Mouse (Mus musculus): ENCODE measurements around the gene Pcyt2. TPM values are rescaled to one million over a fixed set of nuclear protein-coding genes. Genes with fewer than 3 reads are reported as not detected.

Gene Pcyt2
- polyA plus RNA-seq, 1 experiment from 2014 or later, result 126 TPM

DNA sequence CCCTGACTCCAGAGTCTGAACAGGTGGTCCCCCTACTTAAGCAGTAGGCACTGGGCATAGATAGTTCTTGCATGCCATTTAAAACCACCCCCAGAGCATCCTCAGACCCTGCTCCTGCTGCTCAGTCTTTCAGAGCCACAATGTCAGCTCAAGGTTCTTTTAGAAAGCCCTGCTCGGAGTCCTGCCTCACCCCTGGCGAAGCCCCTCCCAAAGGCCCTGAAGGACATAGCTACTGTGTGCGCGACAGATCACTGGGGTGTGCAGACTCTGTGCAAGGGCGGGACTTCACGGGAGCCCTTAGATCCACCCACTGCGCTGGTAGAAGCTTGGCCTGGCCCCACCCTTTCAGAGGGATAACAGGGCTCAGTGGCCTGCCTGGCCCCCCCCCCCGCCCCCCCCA lies 8.5 kb downstream of the Pcyt2 start:
- H3K9ac ChIP-seq, result no peak overlapping the region
- H3K4me1 ChIP-seq, result peaks cover 26% of the 10 kb centered on the region
- H3K27ac ChIP-seq, result no peak overlapping the region
- H3K4me2 ChIP-seq, result peak overlapping the region; percentile 75; the same call in 1 of the 2 replicates
- H3K27me3 ChIP-seq, result 0 out of 2 replicates have a peak, but pooled peaks cover 10% of the 10 kb centered on the region
- no peaks in the 10 kb centered on the region for H3K9me3 ChIP-seq
- peaks cover 49% of the 10 kb centered on the region for H3K36me3 ChIP-seq
- no peak overlapping the region for H3K4me3 ChIP-seq
- no peak; the same call in 1 of the 2 replicates for ATAC-seq (ENCODE audit: borderline replicate concordance, extremely low read depth, low FRiP score, low TSS enrichment)
- 40% methylated on average over 8 of the region's 8 CpGs for WGBS

GRCm38 (mm10) chr11:120608241-120609034 lies 9.3 kb downstream of the Pcyt2 start, which contains the start of gene Npb:
TSS of gene Npb (plus strand) at chr11:120608477.
- peak within 1 kb of the TSS; percentile 75 for H3K4me2 ChIP-seq
- peak within 1 kb of the TSS; percentile 31 for H3K4me3 ChIP-seq
- H3K27me3 ChIP-seq, result 0 out of 2 replicates have a peak, but pooled peaks cover 10% of the 10 kb centered on the region
- peaks cover 52% of the 10 kb centered on the region for H3K36me3 ChIP-seq
- H3K4me1 ChIP-seq, result peaks cover 26% of the 10 kb centered on the region
- ATAC-seq (ENCODE audit: borderline replicate concordance, extremely low read depth, low FRiP score, low TSS enrichment), result no peak
- H3K9me3 ChIP-seq, result no peaks in the 10 kb centered on the region
- WGBS, result 3% methylated on average over 45 of the region's 45 CpGs
- H3K9ac ChIP-seq, result peak within 1 kb of the TSS; percentile 37; the same call in 1 of the 2 replicates
- H3K27ac ChIP-seq, result 0 out of 2 replicates have a peak within 1 kb of the TSS, but pooled peaks have one; percentile 9

DNA sequence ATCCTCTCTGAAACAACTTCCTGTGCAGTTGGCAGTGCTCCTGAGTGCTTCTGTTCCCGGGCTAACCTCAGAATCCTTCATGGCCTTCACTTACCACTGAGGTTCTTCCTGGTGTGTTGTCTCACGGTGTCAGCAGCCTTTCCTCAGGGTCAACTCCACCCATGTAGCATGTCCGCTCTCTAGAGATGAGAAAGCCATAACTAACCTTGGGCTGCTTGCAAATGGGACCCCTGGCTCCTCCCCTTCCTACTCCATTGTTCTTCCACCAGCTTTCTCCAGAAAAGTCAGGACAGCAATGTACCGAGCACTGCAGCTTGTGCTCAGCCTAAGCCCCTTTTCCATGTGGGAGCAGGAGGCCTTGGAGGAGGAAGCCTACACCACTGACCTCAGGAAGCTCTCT lies 11.0 kb downstream of the Pcyt2 start:
- H3K9ac ChIP-seq, result no peak overlapping the region
- peaks cover 52% of the 10 kb centered on the region for H3K36me3 ChIP-seq
- H3K27me3 ChIP-seq, result 0 out of 2 replicates have a peak, but pooled peaks cover 10% of the 10 kb centered on the region
- H3K9me3 ChIP-seq, result no peaks in the 10 kb centered on the region
- peaks cover 26% of the 10 kb centered on the region for H3K4me1 ChIP-seq
- H3K4me3 ChIP-seq, result no peak overlapping the region
- 69% methylated on average over 4 of the region's 4 CpGs for WGBS
- no peak for ATAC-seq (ENCODE audit: borderline replicate concordance, extremely low read depth, low FRiP score, low TSS enrichment)
- H3K27ac ChIP-seq, result peak overlapping the region; percentile 9
- H3K4me2 ChIP-seq, result no peak overlapping the region

DNA sequence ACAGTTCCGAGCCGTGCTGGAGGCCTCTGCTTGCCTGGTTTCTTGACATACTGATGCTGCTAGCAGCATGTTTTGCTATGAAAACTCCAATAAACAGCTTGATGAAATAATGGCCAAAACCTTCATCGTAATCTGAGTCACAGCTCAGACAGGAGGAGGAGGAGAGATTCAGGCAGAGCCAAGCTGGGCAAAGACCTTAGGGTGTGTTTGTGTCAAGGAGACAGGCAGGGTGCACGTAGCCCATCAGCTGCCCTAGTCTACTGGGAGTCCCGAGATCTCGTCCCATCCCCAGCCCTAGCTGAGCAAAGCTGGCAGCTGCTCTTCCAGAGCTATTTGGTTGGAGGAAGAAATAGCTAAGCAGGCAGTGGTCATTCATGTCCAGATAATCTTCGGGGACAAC lies 12.1 kb downstream of the Pcyt2 start:
- no peak overlapping the region for H3K4me2 ChIP-seq
- no peak overlapping the region for H3K4me3 ChIP-seq
- 82% methylated on average over 7 of the region's 7 CpGs for WGBS
- no peak for ATAC-seq (ENCODE audit: borderline replicate concordance, extremely low read depth, low FRiP score, low TSS enrichment)
- 0 out of 2 replicates have a peak, but pooled peaks cover 10% of the 10 kb centered on the region for H3K27me3 ChIP-seq
- no peak overlapping the region for H3K9ac ChIP-seq
- H3K27ac ChIP-seq, result no peak overlapping the region
- peaks cover 44% of the 10 kb centered on the region for H3K36me3 ChIP-seq
- H3K9me3 ChIP-seq, result no peaks in the 10 kb centered on the region
- H3K4me1 ChIP-seq, result peaks cover 26% of the 10 kb centered on the region

DNA sequence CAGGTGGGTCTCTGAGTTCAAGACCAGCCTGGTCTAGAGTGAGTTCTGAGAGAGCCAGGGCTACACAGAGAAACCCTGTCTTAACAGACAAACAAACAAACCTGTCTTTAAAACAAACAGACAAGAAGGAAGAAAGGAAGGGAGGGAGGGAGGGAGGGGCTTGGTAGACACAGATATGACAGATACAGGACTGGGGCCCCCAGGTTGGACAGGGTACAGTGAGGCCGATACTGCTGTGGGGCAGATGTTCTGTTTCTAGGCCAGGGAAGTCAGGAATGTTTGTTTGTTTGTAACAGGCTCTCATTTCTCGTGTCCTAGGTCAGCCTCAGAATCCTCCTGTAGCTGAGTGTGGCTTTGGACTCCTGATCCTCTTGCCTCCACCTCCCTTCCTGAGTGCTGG lies 14.2 kb downstream of the Pcyt2 start:
- Histone ChIP-seq H3K4me3 (no peak overlapping the region), H3K4me1 (peaks cover 25% of the 10 kb centered on the region), H3K36me3 (peaks cover 49% of the 10 kb centered on the region), H3K27ac (no peak overlapping the region), H3K4me2 (no peak overlapping the region), H3K27me3 (0 out of 2 replicates have a peak, but pooled peaks cover 1% of the 10 kb centered on the region), H3K9ac (no peak overlapping the region), H3K9me3 (no peaks in the 10 kb centered on the region)
- ATAC-seq (ENCODE audit: borderline replicate concordance, extremely low read depth, low FRiP score, low TSS enrichment), result no peak
- 65% methylated on average over 2 of the region's 2 CpGs for WGBS

DNA sequence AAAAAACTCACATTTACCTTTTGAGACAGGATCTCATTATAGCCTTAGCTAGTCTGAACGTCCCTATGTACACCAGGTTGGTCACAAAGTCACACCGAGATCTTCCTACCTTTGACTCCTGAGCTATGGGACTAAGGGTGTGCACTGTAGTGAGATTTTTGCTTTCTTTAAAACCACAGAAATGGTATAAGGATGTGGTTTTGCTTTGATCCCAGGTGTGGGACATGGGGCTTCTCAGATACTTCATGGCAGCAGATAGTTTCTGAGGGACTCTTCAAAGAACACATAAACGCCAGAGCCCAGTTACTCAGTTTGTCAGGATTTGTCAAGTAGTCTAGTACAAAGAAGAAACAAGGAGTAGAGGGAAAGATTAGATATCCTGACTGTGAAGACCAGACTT lies 17.0 kb downstream of the Pcyt2 start:
- WGBS, result 92% methylated on average over 3 of the region's 3 CpGs
- H3K4me2 ChIP-seq, result no peak overlapping the region
- H3K9ac ChIP-seq, result no peak overlapping the region
- peaks cover 61% of the 10 kb centered on the region for H3K36me3 ChIP-seq
- peaks cover 24% of the 10 kb centered on the region for H3K4me1 ChIP-seq
- H3K9me3 ChIP-seq, result no peaks in the 10 kb centered on the region
- no peak overlapping the region for H3K27ac ChIP-seq
- no peak overlapping the region for H3K4me3 ChIP-seq
- no peaks in the 10 kb centered on the region for H3K27me3 ChIP-seq
- ATAC-seq (ENCODE audit: borderline replicate concordance, extremely low read depth, low FRiP score, low TSS enrichment), result no peak

- peaks cover 59% of the 10 kb centered on the region for H3K36me3 ChIP-seq
- H3K4me2 ChIP-seq, result peak overlapping the region; percentile 84
- 34% methylated on average over 17 of the region's 17 CpGs for WGBS
- ATAC-seq (ENCODE audit: borderline replicate concordance, extremely low read depth, low FRiP score, low TSS enrichment), result no peak
- peak overlapping the region; percentile 57 for H3K9ac ChIP-seq
- peak overlapping the region; percentile 85 for H3K27ac ChIP-seq
- H3K9me3 ChIP-seq, result no peaks in the 10 kb centered on the region
- peaks cover 24% of the 10 kb centered on the region for H3K4me1 ChIP-seq
- H3K27me3 ChIP-seq, result no peaks in the 10 kb centered on the region
- peak overlapping the region; percentile 91 for H3K4me3 ChIP-seq
Measured at GRCm38 (mm10) chr11:120598990-120599549, 18.7 kb downstream of the Pcyt2 start.

GRCm38 (mm10) chr11:120598283-120598989 lies 19.3 kb downstream of the Pcyt2 start, which contains the start of the genes Alyref and Anapc11:
TSS of gene Alyref (minus strand) at chr11:120598365.
TSS of gene Anapc11 (plus strand) at chr11:120598421.
- Histone ChIP-seq H3K4me1 (peaks cover 24% of the 10 kb centered on the region), H3K9ac (peak within 1 kb of the TSS; percentile 97), H3K36me3 (peaks cover 59% of the 10 kb centered on the region), H3K9me3 (no peaks in the 10 kb centered on the region), H3K4me2 (peak within 1 kb of the TSS; percentile 91), H3K4me3 (peak within 1 kb of the TSS; percentile 91), H3K27ac (peak within 1 kb of the TSS; percentile 89), H3K27me3 (no peaks in the 10 kb centered on the region)
- ATAC-seq (ENCODE audit: borderline replicate concordance, extremely low read depth, low FRiP score, low TSS enrichment), result peak; percentile 97
- WGBS, result under 1% methylated on average over 88 of the region's 88 CpGs

- 2% methylated on average over 99 of the region's 99 CpGs for WGBS
- ATAC-seq (ENCODE audit: borderline replicate concordance, extremely low read depth, low FRiP score, low TSS enrichment), result peak; percentile 50; the same call in 1 of the 2 replicates
- Histone ChIP-seq H3K4me2 (peak overlapping the region; percentile 91), H3K9me3 (no peaks in the 10 kb centered on the region), H3K4me1 (peaks cover 24% of the 10 kb centered on the region), H3K27ac (peak overlapping the region; percentile 89), H3K9ac (peak overlapping the region; percentile 97), H3K36me3 (peaks cover 61% of the 10 kb centered on the region), H3K4me3 (peak overlapping the region; percentile 91), H3K27me3 (no peaks in the 10 kb centered on the region)
Measured at GRCm38 (mm10) chr11:120597240-120598235, 20.2 kb downstream of the Pcyt2 start.

- H3K9ac ChIP-seq, result no peak overlapping the region
- 89% methylated on average over 6 of the region's 6 CpGs for WGBS
- H3K9me3 ChIP-seq, result no peaks in the 10 kb centered on the region
- H3K4me2 ChIP-seq, result no peak overlapping the region
- H3K36me3 ChIP-seq, result peaks cover 95% of the 10 kb centered on the region
- ATAC-seq (ENCODE audit: borderline replicate concordance, extremely low read depth, low FRiP score, low TSS enrichment), result no peak
- no peaks in the 10 kb centered on the region for H3K4me1 ChIP-seq
- no peaks in the 10 kb centered on the region for H3K27me3 ChIP-seq
- no peak overlapping the region for H3K27ac ChIP-seq
- no peak overlapping the region for H3K4me3 ChIP-seq
Measured at GRCm38 (mm10) chr11:120588531-120588930, 29.2 kb downstream of the Pcyt2 start.

DNA sequence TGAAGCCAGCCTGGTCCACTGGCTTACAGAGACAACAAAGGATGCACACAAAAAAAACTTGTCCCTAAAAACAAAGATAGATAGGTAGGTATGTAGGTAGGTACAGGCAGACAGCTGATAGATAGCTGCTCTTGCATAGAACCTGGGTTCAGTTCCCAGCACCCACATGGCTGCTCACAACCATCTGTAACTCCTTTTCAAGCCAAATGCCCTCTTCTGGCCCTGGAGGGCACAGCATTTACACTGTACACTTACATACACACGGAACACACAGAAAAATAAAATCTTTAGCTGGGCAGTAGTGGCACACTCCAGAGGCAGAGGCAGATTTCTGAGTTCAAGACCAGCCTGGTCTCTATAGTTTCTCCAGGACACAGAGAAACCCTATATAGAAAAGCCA lies 33.8 kb downstream of the Pcyt2 start:
- H3K4me2 ChIP-seq, result no peak overlapping the region
- no peak for ATAC-seq (ENCODE audit: borderline replicate concordance, extremely low read depth, low FRiP score, low TSS enrichment)
- WGBS, result 87% methylated on average over 1 of the region's 1 CpGs

More for the DNA sequence above, 33.8 kb downstream of the Pcyt2 start:
- Histone ChIP-seq H3K4me1 (peaks cover 26% of the 10 kb centered on the region), H3K9ac (no peak overlapping the region), H3K36me3 (peaks cover 60% of the 10 kb centered on the region), H3K4me3 (no peak overlapping the region), H3K9me3 (no peaks in the 10 kb centered on the region), H3K27me3 (no peaks in the 10 kb centered on the region), H3K27ac (no peak overlapping the region)

All from lung, embryonic 15.5 days (tissue).